Mouse (Mus musculus) lung, postnatal 25 days (tissue): ENCODE data around the gene D3Ertd254e.
"Not testable (repeated sequence)": the region's sequence is repeated elsewhere in the genome, so short reads cannot be mapped to it uniquely, and the experiment has no call there.

ENCODE experiments used
- DNase-seq: peaks from one replicate; pipeline ENCODE4 v3.0.0; 2022; ENCODE audit warnings: low spot score

Gene D3Ertd254e

GRCm38 (mm10) chr3:36150934-36151686 is at the start of gene D3Ertd254e:
Gene D3Ertd254e, plus strand, starts transcription at chr3:36151017.
- peak; percentile 93 for DNase-seq

GRCm38 (mm10) chr3:36116076-36116475 is 34.7 kb upstream of the D3Ertd254e start:
- DNase-seq, result no peak

GRCm38 (mm10) chr3:36119684-36120548 is 30.9 kb upstream of the D3Ertd254e start:
- no peak for DNase-seq

GRCm38 (mm10) chr3:36126176-36126575 is 24.6 kb upstream of the D3Ertd254e start:
- DNase-seq, result not testable (repeated sequence)

GRCm38 (mm10) chr3:36136152-36136551 is 14.7 kb upstream of the D3Ertd254e start:
- no peak for DNase-seq

GRCm38 (mm10) chr3:36137560-36137959 is 13.3 kb upstream of the D3Ertd254e start:
- peak; percentile 31 for DNase-seq

GRCm38 (mm10) chr3:36138171-36138660 is 12.6 kb upstream of the D3Ertd254e start:
- no peak for DNase-seq

GRCm38 (mm10) chr3:36138996-36139395 is 11.8 kb upstream of the D3Ertd254e start:
- DNase-seq, result no peak

GRCm38 (mm10) chr3:36150537-36150933 is 282 bp upstream of the D3Ertd254e start:
- no peak for DNase-seq

- DNase-seq, result no peak
These were observed 4.5 kb downstream of the D3Ertd254e start for GRCm38 (mm10) chr3:36155268-36155667.

- no peak for DNase-seq
These were observed 19.9 kb downstream of the D3Ertd254e start for GRCm38 (mm10) chr3:36170670-36171210.

GRCm38 (mm10) chr3:36171348-36171747 is 20.5 kb downstream of the D3Ertd254e start:
- DNase-seq, result no peak

GRCm38 (mm10) chr3:36173761-36174160 is 22.9 kb downstream of the D3Ertd254e start:
- no peak for DNase-seq

- DNase-seq, result peak; percentile 27
These were observed 30.7 kb downstream of the D3Ertd254e start for GRCm38 (mm10) chr3:36181519-36181918.

- no peak for DNase-seq
These were observed 35.7 kb downstream of the D3Ertd254e start for GRCm38 (mm10) chr3:36186510-36186909.

GRCm38 (mm10) chr3:36189243-36189642 is 38.4 kb downstream of the D3Ertd254e start:
- DNase-seq, result no peak

- no peak for DNase-seq
These were observed 50.3 kb downstream of the D3Ertd254e start for GRCm38 (mm10) chr3:36201098-36201497.

- peak; percentile 7 for DNase-seq
These were observed 52.1 kb downstream of the D3Ertd254e start for GRCm38 (mm10) chr3:36202932-36203331.

GRCm38 (mm10) chr3:36207520-36208264 is 56.9 kb downstream of the D3Ertd254e start:
- DNase-seq, result no peak

- peak; percentile 39 for DNase-seq
These were observed 59.1 kb downstream of the D3Ertd254e start for GRCm38 (mm10) chr3:36209776-36210555.

GRCm38 (mm10) chr3:36210939-36211338 is 60.1 kb downstream of the D3Ertd254e start:
- DNase-seq, result no peak
